Mouse (Mus musculus) erythroid progenitor cell, adult 5-6 weeks (primary cell): Measurements from ENCODE around the gene Clmn. TPM values are rescaled to one million over a fixed set of nuclear protein-coding genes. Genes with fewer than 3 reads are reported as not detected.

Experiments
- ATAC-seq: replicated peaks from 2 replicates; pipeline ENCODE4 v1.8.0; 2016; ENCODE audit warnings: moderate number of reproducible peaks, mild to moderate bottlenecking, moderate TSS enrichment, inconsistent platforms; ENCODE audit not compliant: poor library complexity, low FRiP score, severe bottlenecking
- total RNA-seq, 2 experiments: library from RNA; stranded (forward) in 1 of 2; stranded (reverse) in 1 of 2; fragments of 150-400 nt in 1 of 2; fragments of 186-747, 209-891 nt in 1 of 2; gene quantifications; 2 replicates each; pipeline versions ENCODE4 v1.2.3 to v1.2.4; 2015 to 2017; ENCODE audit warnings: low replicate concordance in 2 of 2

The Clmn gene
- total RNA-seq, 2 experiments from 2014 or later = not detected

DNA sequence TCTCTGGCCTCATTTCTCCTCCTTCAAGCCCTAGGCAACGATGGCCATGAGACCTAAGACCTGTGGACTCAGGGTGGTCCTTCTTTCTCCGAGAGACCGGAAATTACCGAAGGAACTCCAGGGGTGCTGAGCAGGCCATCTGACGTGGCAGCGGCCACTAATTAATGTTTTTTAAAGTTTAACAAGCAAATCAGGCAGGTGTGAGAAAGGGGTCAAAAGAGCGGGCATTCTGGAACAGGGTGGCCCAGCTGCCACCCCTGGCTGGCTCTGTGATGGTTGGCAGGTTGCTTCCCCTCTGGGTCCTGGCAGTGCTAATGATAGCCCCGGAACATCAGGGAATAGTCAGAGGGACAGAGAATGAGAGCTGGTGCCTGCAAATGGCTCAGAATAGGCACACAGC, 42.7 kb downstream of the Clmn start:
- ATAC-seq = no peak

DNA sequence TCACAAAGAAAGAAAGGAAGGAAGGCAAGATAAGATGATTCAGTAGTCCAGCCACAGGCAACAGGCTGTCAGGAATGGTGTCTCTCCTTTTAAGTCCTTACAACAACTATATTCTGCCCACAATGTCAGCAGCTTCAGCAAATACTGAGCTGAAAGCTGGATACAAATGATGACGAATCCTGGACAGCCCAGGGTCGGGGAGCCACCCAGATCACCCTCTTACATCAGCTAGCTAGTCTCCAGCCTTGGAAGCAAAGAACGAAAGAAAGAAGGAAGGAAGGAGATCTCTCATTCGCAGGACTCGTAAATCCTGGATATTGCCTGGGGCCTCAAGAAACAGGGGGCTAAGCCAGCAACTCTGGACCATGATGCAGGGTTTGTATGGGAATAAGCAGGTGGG, 44.8 kb downstream of the Clmn start:
- no peak for ATAC-seq

GRCm38 (mm10) chr12:104819050-104819449, 45.8 kb downstream of the Clmn start:
- ATAC-seq = no peak

DNA sequence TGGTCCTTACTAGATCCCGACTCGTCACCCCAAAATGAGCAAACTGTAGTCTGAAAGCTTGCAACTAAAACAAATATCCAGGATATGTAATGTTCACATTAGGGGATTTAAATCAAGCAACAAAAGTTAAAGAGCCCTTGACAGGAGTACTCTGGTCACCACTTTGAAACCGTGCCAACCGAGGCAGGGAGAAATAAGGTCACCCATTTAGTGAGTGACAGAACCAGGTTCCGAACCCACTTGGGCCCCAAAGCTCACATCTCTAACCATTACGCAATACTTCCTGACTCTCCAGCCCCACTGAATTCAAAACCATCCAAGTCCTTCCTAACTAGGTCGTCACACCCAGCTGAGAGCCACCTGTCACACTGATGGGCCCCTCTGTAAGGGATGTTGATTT, 46.8 kb downstream of the Clmn start:
- no peak for ATAC-seq

DNA sequence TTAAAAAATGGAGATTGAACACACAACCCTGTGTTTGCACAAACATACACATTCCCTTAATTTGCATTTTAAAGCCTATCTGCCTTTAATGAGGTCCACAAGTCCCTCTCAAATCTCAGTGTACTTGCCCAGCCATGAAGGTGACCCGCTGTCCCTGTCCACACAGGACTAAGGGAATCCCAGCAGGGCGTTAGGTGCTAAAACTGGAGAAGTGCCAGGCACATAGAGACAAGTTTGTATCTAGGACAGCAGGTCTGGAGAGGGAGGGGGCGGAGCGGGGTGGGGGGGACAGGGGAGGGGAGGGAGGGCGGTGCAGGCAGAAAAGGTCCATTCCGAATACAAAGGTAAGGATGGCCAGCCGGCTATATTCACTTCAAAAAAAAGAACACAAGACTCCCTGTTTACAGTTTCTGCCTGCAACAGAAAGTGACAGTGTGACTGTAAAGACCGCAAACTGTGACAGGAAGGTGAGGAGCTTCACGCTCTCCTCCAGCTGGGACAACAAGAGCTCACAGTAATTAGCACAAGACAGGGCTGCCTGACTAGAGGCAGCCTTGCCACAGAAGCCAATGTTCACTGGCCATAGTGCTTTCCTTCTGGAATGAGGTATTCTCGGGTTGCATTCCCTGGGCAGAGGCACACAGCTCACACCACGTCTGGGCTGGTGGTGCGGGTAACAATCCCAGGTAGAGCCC, 47.6 kb downstream of the Clmn start:
- no peak for ATAC-seq

DNA sequence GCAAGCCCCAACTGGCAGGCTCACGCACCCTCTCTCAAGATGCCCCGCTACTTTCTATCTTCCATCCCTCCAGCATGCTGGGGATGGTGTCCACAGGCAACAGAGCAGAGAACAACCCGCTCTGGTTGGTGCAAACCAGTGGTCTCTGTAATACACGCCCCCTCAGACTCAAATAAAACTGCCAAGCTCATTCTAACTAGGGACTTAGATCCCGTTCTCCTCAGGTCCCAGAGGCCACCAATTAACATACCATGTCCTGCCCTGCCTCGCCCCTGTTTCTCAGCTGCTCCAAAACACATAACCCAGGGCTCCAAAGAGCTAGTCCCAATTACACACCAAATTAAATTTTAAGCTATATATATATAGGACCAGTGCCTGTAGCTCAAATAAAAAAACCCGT, 50.6 kb downstream of the Clmn start:
- ATAC-seq = no peak

DNA sequence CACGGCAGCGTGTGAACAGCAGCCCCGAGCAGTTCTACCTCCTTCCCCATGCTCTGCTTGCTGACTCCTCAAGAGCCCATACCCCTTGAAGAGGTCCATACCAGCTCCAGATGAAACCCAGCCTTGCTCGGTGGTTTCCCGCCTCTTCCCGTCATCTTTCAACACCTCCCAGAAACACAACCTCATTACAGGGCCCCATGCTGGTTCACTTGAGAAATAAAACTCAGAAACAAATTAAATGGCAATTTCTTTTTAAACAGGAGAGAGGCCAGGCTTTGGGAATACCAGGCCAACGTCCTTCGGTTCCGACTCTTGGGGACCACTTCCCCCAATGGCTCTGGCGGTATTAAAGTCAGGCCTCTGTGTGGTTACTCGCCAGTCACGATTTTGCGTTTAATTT, 51.1 kb downstream of the Clmn start:
- no peak for ATAC-seq

GRCm38 (mm10) chr12:104812711-104813110, 52.2 kb downstream of the Clmn start:
- ATAC-seq = peak; percentile 55; the same call in 1 of the 2 replicates

GRCm38 (mm10) chr12:104810923-104811443, 53.9 kb downstream of the Clmn start:
- no peak for ATAC-seq

GRCm38 (mm10) chr12:104808421-104809067, 56.3 kb downstream of the Clmn start:
- ATAC-seq = no peak

DNA sequence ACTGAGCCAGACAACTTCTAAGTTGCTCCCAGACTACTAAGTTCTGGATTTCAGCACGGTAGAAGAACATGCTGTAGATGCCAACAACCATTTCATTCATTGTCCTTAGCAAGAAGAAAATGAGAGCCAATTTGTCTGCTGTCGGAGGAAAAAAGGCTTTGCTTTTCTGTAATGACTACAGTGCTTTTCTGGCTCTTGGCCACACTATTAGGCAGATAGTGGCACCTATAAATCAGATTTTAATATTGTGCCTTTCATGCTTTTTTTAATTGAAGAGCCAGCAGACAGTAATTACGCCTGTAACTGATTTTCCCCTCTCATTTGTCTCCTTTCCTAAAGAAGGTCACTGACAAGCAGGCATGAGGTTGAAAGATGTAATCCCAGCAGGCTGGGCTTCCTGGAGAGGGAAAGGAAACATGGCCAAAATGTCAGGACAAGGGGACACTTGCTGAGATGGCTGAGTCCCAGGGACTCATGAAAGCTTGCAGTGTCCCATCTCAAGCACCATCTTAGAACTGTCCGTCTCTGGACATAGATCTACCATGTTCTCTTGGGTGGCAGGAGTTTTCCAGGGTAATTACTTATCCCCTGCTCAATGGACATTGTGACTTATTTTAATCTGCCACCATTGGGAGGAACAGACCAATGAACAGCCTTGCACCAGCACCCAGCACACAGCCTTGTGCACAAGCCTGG, 58.0 kb downstream of the Clmn start:
- no peak for ATAC-seq

- no peak for ATAC-seq
Observed at GRCm38 (mm10) chr12:104801494-104802260, 63.2 kb downstream of the Clmn start.

- ATAC-seq = no peak
Observed at GRCm38 (mm10) chr12:104799365-104799764, 65.5 kb downstream of the Clmn start.

DNA sequence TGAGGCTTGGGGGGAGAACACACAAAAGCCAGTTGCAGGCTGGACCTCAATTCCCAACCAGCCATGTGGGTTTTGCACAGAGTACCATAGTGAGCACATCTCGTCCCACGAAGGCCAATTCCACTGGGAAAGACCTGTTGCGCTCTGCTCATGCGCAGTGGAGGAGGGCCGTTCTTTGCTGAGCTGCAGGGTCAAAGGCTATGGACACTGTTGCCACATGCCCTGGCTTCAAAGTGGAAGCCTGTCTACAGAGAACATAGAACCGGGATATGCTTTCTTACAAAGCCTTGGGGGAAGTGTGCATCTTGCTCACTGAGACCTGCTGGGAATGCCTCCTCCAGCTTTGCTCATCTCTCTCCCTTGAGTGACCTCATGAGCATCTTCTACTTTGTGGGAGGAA, 67.0 kb downstream of the Clmn start:
- no peak for ATAC-seq

DNA sequence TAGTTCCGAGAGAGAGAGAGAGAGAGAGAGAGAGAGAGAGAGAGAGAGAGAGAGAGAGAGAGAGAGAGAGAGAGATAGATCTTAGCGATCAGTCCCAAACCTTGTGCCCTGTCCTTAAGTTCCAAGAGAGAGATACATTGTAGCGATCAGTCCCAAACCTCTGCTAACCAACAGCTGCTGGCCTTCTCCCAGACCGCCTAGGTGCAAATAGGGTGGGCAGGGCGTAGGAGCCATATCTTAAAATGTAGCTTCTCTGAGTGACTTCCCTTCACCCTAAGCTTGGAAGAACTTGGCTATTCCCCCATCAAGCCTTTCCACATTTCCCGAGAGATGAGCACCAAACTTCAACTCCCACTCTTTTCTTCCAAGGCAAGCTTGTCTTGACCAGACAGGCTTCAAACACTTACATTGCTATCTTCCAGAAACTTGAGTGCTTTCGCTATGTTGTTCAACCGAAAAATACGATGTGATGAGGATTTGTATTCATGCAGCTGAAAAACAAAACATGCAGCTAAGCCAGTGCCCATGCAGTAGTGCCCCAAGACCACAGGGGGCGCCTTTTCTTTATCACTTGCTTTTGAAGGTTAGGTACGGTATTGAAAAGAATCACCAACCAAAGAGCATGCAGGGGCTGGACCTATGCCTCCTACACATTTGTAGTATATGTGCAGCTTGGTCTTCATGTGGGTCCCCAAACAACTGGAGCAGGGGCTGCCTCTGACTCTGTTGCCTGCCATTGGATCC, 68.1 kb downstream of the Clmn start:
- no peak for ATAC-seq

DNA sequence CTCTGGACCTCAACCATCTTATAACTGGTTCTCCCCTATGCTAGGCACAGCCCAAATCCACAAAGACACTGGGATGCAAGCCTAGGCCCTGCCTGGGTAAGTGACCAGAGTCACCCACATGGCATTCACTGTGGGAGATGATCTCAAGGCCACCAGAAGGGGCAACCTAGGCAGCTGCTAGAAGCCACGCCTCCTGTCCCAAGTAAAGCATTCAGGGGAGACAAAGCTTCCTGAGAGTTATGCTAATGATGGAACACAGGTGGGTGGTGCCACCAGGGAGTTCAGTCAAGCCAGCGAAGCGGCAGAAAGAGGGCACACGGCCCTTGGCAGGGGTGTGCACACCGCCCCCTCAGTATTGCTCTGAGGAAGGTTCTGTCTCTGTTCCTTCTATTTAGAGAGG, 69.9 kb downstream of the Clmn start:
- no peak for ATAC-seq

GRCm38 (mm10) chr12:104793486-104793885, 71.4 kb downstream of the Clmn start:
- no peak for ATAC-seq

DNA sequence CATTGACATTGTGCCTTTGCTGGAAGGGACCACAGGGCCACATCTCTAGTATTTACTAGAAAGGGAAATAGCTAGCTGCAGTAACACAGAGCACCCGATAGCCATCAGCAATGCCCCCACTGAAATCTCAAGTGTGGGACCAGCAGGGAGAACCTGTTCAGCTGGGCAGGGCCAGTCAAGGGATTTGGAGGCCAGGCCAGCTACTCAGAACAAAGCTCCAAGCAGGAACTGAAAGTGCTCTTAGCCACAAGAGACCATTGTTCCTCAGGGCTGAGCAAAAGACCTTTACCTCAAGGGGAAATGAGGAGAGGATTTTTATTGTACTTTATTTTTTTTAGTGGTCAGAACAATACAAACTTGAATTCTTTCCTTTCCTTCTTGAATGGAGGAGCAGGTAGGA, 87.3 kb downstream of the Clmn start:
- no peak for ATAC-seq

GRCm38 (mm10) chr12:104771941-104772340, 92.9 kb downstream of the Clmn start:
- ATAC-seq = no peak
